Mouse (Mus musculus): Measurements from ENCODE around the gene Kir3dl2.
"Not testable (repeated sequence)": the region's sequence is repeated elsewhere in the genome, so short reads cannot be mapped to it uniquely, and the experiment has no call there.

Gene Kir3dl2

DNA sequence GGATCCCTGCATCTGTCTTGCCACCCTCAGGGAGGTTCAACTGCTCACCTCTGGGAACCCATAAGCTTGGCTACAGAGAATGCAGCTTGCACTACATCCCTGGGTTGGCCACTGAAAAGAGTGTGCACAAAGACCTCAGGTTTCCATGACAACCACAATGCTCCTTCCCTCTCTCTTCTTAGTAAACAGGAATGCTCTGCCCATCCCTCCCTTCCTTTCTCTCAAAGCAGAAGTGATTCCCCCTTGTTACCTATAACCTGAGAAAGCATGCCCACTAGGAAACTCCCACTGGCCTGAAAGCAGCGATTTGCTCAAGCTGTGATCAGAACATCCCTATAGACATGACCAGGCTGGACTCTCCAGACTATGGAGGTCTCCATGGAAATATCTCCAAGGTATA, at the start of gene Kir3dl2:
Kir3dl2 (minus strand) TSS at position 101 of the 400 bp plus-strand sequence.
- DNase-seq: not testable (repeated sequence)

DNA sequence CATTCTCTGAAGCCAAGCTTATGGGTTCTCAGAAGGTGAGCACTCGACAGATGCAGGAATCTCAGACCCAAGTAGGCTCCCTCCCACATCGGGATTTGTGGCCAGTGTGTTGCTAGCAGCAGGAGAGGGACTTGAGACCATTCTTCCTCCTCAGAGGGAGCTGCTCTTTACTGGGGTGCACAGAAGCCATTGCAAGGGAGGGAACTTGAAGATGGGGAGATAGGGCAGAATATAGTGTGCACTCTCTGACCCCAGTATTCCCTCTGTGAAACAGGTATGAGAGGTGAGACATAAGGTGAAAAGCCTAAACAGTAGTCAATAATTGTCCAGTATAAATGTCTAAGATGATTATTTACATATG, 47.0 kb upstream of the Kir3dl2 start:
- no peak for DNase-seq

DNA sequence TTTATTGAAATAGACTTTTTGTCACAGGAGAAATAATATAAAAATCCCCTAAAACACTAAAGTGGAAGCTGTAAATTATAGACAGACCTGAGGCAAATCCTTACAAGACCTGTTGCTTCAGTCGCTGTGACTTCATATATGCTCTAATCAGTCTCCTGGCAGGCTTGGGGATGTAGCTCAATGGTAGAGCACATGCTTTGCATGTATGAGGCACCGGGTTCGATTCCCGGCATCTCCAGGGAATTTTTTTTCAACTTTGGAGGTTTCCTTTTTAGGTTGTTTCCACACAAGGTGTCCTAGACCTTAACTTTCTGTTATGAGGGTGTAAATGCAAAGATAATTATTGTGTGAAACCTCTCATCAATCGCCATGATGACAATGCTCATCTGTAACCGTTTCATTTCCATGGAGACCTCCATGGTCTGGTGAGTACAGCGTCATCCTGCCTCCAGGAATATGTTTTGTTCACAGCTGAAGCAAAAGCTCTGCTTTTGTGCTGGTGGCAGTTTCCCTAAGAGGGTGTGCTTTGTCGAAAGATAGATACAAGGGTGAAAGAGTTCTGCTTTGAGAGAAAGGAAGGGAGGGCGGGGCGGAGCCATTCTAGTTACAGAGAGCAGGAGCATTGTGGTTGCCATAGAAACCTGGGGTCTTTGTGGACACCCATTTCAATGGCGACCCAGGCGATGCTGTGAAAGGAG, 46.5 kb upstream of the Kir3dl2 start, which contains the start of gene Tceal3:
Tceal3 (plus strand) TSS at position 644 of the 698 bp plus-strand sequence.
- DNase-seq: no peak

DNA sequence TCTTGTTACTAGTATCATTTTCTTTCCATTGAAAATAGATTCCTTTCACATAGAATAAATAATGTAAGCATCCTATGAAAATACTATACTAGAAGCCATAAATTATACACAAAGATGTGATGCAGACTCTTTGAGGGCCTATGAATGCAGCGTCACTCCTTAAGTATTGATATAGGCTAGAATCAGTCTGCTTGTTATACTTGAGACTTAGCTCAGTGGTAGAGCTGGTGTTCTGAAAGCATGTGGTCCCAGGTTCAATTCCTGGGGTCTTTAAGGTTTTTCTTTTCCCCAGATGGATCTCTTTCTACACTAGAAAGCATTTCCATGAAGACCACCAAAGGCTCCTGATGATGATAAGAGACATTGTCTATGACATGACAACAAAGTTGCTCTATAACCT, 40.8 kb upstream of the Kir3dl2 start:
- DNase-seq: no peak

DNA sequence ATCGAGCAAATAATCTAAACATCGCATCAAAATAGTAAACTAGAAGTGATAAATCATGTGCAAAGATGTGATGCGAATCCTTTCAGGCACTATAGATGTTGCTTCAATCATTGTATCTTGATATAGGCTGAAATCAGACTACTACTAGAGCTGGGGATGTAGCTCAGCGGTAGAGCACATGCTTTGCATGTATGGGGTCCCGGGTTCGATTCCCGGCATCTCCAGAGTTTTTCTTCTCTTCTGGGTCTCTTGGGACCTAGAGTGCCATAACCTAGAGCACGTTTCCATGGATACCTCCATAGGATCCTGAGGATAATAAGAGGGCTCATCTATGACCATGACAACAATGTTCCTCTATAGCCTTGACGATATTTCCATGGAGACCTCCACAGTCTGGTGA, 25.2 kb upstream of the Kir3dl2 start:
- not testable (repeated sequence) for DNase-seq

DNA sequence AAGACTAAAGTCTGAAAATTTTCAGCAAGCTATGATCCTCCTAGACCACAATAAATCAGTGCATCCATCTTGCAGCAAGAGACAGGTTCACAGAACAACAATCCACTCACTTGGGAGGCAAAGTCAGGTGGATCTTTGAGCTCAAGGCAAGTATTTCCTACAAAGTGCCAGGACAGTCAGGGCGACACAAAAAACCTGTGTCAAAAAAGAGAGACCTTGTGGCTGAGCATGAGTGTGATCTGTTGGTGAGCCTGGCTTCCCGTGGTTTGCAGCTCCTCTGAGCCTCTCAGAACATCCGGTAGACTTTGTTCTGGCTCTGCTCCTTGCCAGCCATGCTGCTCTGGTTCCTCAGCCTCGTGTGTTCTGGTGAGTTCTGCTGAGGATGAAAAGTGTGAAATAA, 26.2 kb downstream of the Kir3dl2 start, which contains the start of gene Kir3dl1:
Kir3dl1 (plus strand) TSS at position 301 of the 400 bp plus-strand sequence.
- DNase-seq: not testable (repeated sequence)
